Mouse (Mus musculus) E14TG2a.4 (cell line): ENCODE data around the gene Atp6v0b.
A peak's percentile ranks its signal among the peaks of the same experiment; 100 is the strongest.

Experiments
- H3K27me3 ChIP-seq: 2 replicates; pipeline ENCODE4 v1.6.1; 2014; ENCODE audit warnings: low read length, control low read depth; ENCODE audit not compliant: insufficient read depth
- H3K36me3 ChIP-seq: 2 replicates; pipeline ENCODE4 v1.6.1; 2014; ENCODE audit warnings: low read length, control low read depth; ENCODE audit not compliant: insufficient read depth
- H3K4me1 ChIP-seq: replicated peaks from 2 replicates; pipeline ENCODE4 v1.6.1; 2014; ENCODE audit warnings: low read depth, low read length, control low read depth
- H3K4me3 ChIP-seq: replicated peaks from 2 replicates; pipeline ENCODE4 v1.5.1; 2014; ENCODE audit warnings: mild to moderate bottlenecking, low read length
- H3K9me3 ChIP-seq: 2 replicates; pipeline ENCODE4 v1.6.1; 2014; ENCODE audit warnings: low read length, control low read depth
- CTCF ChIP-seq: conservative IDR thresholded peaks from 2 replicates; pipeline ENCODE4 v1.5.1; 2014; ENCODE audit warnings: low read length
- NANOG ChIP-seq: IDR thresholded peaks from 2 replicates; pipeline ENCODE4 v1.6.1; 2014; ENCODE audit warnings: borderline replicate concordance, low read length, mixed read lengths
- POU5F1 ChIP-seq: IDR thresholded peaks from 2 replicates; pipeline ENCODE4 v1.6.1; 2014; ENCODE audit warnings: low read length, borderline replicate concordance

Atp6v0b gene

GRCm38 (mm10) chr4:117862823-117863222, 24.3 kb downstream of the Atp6v0b start:
- no peak for TF ChIP-seq CTCF
- no peak for TF ChIP-seq NANOG
- no peak for TF ChIP-seq POU5F1
- Histone ChIP-seq H3K9me3 (no peaks in the 10 kb centered on the region), H3K27me3 (peaks cover 37% of the 10 kb centered on the region)

DNA sequence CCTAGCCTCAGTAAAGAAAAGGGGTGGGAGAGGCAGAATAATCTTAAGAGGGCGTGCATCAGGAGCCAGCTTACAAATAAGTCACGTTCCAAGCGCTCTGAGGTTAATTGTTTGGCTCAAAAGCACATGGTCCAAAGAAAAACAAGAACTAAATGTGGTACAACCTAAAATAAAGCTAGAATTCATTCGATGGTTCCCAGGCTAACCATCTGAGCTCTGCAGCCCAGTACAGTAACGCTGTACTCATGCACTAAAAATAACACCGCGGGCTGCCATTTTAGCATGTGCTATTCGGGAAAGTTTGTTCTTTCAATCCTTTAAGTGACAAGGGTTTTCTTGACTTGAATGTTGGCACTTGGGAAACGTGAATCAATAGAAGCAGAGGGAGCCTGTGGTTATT, 26.6 kb downstream of the Atp6v0b start:
- no peak for TF ChIP-seq NANOG
- no peak for TF ChIP-seq CTCF
- Histone ChIP-seq H3K4me1 (peaks cover 32% of the 10 kb centered on the region), H3K4me3 (no peak overlapping the region), H3K9me3 (no peaks in the 10 kb centered on the region), H3K27me3 (peaks cover 22% of the 10 kb centered on the region), H3K36me3 (peaks cover 24% of the 10 kb centered on the region; the same call in 1 of the 2 replicates)

More at GRCm38 (mm10) chr4:117862823-117863222, 24.3 kb downstream of the Atp6v0b start:
- peaks cover 22% of the 10 kb centered on the region for H3K4me1 ChIP-seq
- H3K4me3 ChIP-seq, result no peak overlapping the region
- peaks cover 17% of the 10 kb centered on the region; the same call in 1 of the 2 replicates for H3K36me3 ChIP-seq

DNA sequence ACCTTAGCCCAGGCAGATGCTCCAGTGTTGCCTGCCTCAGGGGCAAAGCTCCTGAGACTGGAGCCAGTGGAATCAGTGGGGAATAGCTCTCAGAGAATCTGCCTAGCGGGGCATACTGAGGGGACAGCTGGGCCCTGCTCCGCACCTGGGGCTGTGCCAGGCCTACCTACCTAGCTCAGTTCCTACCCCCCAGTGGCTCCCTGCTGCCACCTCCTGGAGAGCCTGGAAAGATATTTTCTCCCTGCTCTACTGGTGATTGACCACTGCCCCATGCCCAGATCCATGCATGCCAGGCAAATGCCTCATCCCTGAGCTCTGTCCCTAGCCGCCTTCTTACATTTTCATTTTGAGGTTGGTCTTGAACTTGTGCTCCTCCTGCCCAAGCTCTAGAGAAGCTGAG, 28.3 kb downstream of the Atp6v0b start:
- no peak overlapping the region for H3K4me3 ChIP-seq

GRCm38 (mm10) chr4:117855146-117855545, 32.0 kb downstream of the Atp6v0b start:
- peaks cover 18% of the 10 kb centered on the region for H3K4me1 ChIP-seq
- peaks cover 15% of the 10 kb centered on the region; the same call in 1 of the 2 replicates for H3K36me3 ChIP-seq
- no peak for TF ChIP-seq CTCF
- TF ChIP-seq POU5F1, result no peak
- TF ChIP-seq NANOG, result no peak
- no peak overlapping the region for H3K4me3 ChIP-seq
- peaks cover 14% of the 10 kb centered on the region for H3K27me3 ChIP-seq
- H3K9me3 ChIP-seq, result no peaks in the 10 kb centered on the region

More for the DNA sequence above, 28.3 kb downstream of the Atp6v0b start:
- Histone ChIP-seq H3K27me3 (peaks cover 12% of the 10 kb centered on the region; the same call in 1 of the 2 replicates), H3K36me3 (peaks cover 15% of the 10 kb centered on the region; the same call in 1 of the 2 replicates), H3K4me1 (peaks cover 30% of the 10 kb centered on the region), H3K9me3 (no peaks in the 10 kb centered on the region)
- TF ChIP-seq NANOG (no peak), CTCF (peak; percentile 54)

DNA sequence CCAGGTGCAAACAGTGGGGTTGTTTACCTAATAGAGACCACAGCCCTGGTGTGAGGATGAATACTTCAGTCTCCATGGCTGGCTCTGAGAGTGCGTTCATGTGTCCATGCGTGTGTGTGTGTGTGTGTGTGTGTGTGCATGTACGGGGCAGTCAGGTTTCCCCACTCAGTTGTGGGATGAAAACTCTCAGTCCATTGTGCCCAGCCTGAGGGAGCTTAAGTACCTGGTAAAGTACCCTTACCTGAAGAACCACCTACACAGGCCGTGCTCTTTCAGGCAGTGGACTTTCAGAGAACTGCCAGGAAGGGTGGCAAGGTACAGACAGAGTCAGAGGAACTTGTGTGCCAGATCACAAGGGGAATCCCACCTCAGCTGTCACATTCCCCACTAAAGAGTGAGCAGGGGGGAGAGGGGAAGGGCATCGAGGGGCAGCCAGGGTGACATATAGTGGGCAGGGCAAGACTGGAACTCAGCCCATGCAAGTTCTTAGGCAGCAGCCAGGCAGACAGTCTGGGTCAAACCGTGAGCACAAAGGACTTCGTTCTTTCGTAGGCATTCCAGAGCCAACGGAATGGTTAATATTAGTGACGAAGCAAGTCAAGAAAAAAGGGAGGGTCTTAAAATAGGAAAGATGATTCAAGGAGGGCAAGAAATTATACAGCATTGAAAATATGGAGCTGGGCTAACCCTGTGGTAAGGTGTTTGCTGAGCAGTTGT, 34.8 kb downstream of the Atp6v0b start:
- TF ChIP-seq CTCF (no peak), POU5F1 (no peak), NANOG (no peak)
- Histone ChIP-seq H3K9me3 (no peaks in the 10 kb centered on the region), H3K4me3 (no peak overlapping the region), H3K27me3 (peaks cover 31% of the 10 kb centered on the region), H3K4me1 (peaks cover 17% of the 10 kb centered on the region), H3K36me3 (peaks cover 4% of the 10 kb centered on the region; the same call in 1 of the 2 replicates)

- peaks cover 8% of the 10 kb centered on the region for H3K36me3 ChIP-seq
- H3K27me3 ChIP-seq, result peaks cover 35% of the 10 kb centered on the region
- TF ChIP-seq POU5F1, result no peak
- TF ChIP-seq CTCF, result no peak
- TF ChIP-seq NANOG, result no peak
- H3K9me3 ChIP-seq, result no peaks in the 10 kb centered on the region
- no peak overlapping the region for H3K4me3 ChIP-seq
- peaks cover 7% of the 10 kb centered on the region for H3K4me1 ChIP-seq
Observed at GRCm38 (mm10) chr4:117850871-117851270, 36.3 kb downstream of the Atp6v0b start.

DNA sequence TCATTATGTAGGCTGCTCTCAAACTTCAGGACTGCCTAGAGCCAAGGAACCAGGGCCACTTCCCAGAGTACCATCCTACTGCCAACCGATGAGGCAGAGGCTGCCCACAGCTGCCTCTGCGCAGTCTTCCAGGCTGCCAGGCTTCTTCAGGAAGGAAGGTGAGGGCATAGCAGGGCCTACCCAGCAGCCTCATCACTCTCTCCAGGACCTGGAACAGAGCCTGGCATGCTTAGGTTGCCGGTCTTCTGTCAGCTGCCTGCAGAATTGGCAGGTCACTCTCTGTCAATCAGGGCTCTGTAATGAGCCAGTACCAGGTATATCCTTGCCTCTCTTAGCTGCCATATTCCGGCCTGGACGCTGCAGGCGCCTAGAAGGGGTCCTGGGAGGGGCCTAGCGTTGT, 37.0 kb downstream of the Atp6v0b start:
- Histone ChIP-seq H3K36me3 (peaks cover 15% of the 10 kb centered on the region), H3K4me1 (peaks cover 7% of the 10 kb centered on the region), H3K9me3 (no peaks in the 10 kb centered on the region), H3K27me3 (peaks cover 34% of the 10 kb centered on the region), H3K4me3 (no peak overlapping the region)
- TF ChIP-seq POU5F1, result no peak
- TF ChIP-seq CTCF, result no peak
- no peak for TF ChIP-seq NANOG

- no peak for TF ChIP-seq CTCF
- TF ChIP-seq POU5F1, result no peak
- TF ChIP-seq NANOG, result no peak
- peaks cover 15% of the 10 kb centered on the region for H3K36me3 ChIP-seq
- peaks cover 7% of the 10 kb centered on the region for H3K4me1 ChIP-seq
- H3K27me3 ChIP-seq, result peaks cover 40% of the 10 kb centered on the region
- H3K9me3 ChIP-seq, result no peaks in the 10 kb centered on the region
- no peak overlapping the region for H3K4me3 ChIP-seq
Observed at GRCm38 (mm10) chr4:117849506-117849905, 37.6 kb downstream of the Atp6v0b start.
